Mouse (Mus musculus) heart, postnatal 0 days (tissue): Measurements from ENCODE around the gene Cmya5.

ENCODE experiments used
- CTCF ChIP-seq: IDR thresholded peaks from 2 replicates; pipeline ENCODE4 v1.5.1; 2016; ENCODE audit warnings: antibody characterized with exemption, control low read depth, low read depth
- EP300 ChIP-seq: IDR thresholded peaks from 2 replicates; pipeline ENCODE4 v1.6.1; 2016; ENCODE audit warnings: antibody characterized with exemption, low read depth

GRCm38 (mm10) chr13:93051483-93051882, 93.0 kb downstream of the Cmya5 start:
- TF ChIP-seq CTCF (no peak), EP300 (peak; percentile 47; the same call in 1 of the 2 replicates)
